Mouse (Mus musculus) kidney, adult 2 months (tissue): Measurements from ENCODE around the gene Plxna4. TPM values are rescaled to one million over a fixed set of nuclear protein-coding genes. Genes with fewer than 3 reads are reported as not detected.

Experiments
- DNase-seq: peaks from one replicate; pipeline ENCODE4 v3.0.0; 2021
- H3K27ac ChIP-seq: fragments of 200-500 bp; 2 replicates; pipeline ENCODE4 v1.5.1; 2012; ENCODE audit warnings: low read depth, low read length, control low read depth, inconsistent platforms; ENCODE audit not compliant: insufficient read depth
- H3K27me3 ChIP-seq: fragments of 200-500 bp; replicated peaks from 2 replicates; pipeline ENCODE4 v1.6.1; 2012; ENCODE audit warnings: mild to moderate bottlenecking, moderate library complexity, low read length, inconsistent platforms; ENCODE audit not compliant: control insufficient read depth, insufficient read depth
- H3K36me3 ChIP-seq: fragments of 200-500 bp; 2 replicates; pipeline ENCODE4 v1.6.1; 2012; ENCODE audit warnings: mild to moderate bottlenecking, moderate library complexity, low read length, inconsistent platforms; ENCODE audit not compliant: control insufficient read depth, insufficient read depth
- H3K4me1 ChIP-seq: fragments of 200-500 bp; 2 replicates; pipeline ENCODE4 v1.6.1; 2011; ENCODE audit warnings: low read length; ENCODE audit not compliant: control insufficient read depth, insufficient read depth
- H3K4me3 ChIP-seq: fragments of 200-500 bp; 2 replicates; pipeline ENCODE4 v1.5.1; 2011; ENCODE audit warnings: mild to moderate bottlenecking, low read depth, low read length, control low read depth; ENCODE audit not compliant: insufficient read depth
- CTCF ChIP-seq: fragments of 200-500 bp; conservative IDR thresholded peaks from 2 replicates; pipeline ENCODE4 v1.5.1; 2011; ENCODE audit warnings: low read depth, mild to moderate bottlenecking, control low read depth, low read length, moderate library complexity, mixed read lengths; ENCODE audit not compliant: insufficient read depth, insufficient read length
- POLR2A ChIP-seq: fragments of 200-500 bp; IDR thresholded peaks from one replicate; pipeline ENCODE4 v1.6.1; 2011; ENCODE audit warnings: low read depth, low read length, control low read depth
- WGBS: fragments of 180-500 bp; shearing (Covaris S2); methylation state at CpG from one replicate; pipeline ENCODE4 v1.1.7; 2018; 5-methylcytosine and 5-hydroxymethylcytosine counted together
- polyA plus RNA-seq: library from polyadenylated mRNA; depleted of rRNA; stranded (reverse); fragments of >200 nt; gene quantifications from 2 replicates; pipeline ENCODE4 v1.2.3, GENCODE M21; 2012; rRNA removed

Gene Plxna4
- 1.7 and 1.8 TPM in 2 replicates for polyA plus RNA-seq

DNA sequence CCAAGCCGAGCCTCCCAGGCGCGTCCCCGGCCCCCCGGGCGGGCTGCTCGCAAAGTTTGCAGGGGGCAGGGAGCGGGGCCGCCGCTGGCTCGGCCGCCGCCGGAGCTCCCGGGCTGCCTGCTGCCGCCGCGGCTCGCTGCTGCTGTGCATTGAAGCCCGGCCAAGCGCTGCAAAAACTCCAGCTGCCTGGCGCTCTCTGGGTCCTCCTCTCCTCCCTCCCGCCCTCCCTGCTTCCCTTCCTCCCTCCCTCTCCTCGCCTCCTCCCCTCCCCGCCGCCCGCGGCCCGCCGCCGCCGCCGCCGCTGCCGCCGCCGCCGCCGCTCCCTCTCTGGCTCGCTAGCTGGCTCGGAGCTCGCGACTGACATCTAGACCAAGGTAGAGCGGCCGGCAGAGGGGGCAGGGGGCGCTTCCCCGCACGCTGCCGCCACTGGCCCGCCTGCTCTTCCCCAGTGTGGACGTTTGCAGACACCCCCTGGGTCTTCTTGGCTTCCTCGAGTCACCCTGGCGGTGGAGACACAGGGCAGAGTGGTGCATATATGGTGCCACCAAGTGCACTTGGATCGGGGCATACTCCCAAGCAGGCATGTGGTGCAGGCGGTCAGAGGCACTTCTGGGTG lies at the start of gene Plxna4:
Plxna4 (minus strand) TSS at position 137 of the 616 bp plus-strand sequence.
- DNase-seq, result peak; percentile 80
- Histone ChIP-seq H3K36me3 (no peaks in the 10 kb centered on the region), H3K27ac (no peak within 1 kb of the TSS), H3K4me1 (peaks cover 4% of the 10 kb centered on the region; the same call in 1 of the 2 replicates), H3K27me3 (no peaks in the 10 kb centered on the region; the same call in 1 of the 2 replicates), H3K4me3 (peak within 1 kb of the TSS; percentile 60)
- 2% methylated on average over 42 of the region's 55 CpGs for WGBS
- no peak for TF ChIP-seq CTCF
- TF ChIP-seq POLR2A, result peak; percentile 24

DNA sequence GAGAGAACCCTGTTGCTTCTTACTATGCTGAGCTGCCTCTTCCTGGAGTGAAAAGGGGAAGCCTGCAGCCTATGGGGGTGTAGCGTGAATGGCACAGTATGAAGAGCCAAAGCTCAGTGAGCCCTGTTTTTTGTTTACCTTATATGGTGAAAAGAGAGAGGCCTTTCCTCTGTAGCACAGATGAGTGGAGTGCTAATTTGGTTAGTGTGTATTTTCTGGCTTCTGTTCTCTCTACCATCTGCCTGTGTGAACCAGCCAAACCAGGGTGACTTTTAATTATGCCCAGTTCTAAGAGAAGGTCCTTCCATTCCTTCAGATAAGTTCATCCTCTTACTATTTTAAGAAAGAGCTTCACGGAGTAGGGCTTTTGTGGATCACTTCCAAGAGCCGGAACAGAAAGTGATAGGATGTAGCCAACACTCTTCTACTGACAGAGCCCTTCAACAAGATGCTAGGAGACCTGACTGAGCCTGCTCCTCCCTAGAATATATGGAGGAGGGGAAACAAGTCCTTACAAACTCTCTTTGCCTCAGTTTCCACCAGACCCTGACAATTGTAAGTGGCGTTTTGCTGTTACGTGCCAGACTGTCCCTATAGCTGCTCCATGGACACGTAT lies 49.7 kb upstream of the Plxna4 start:
- no peak overlapping the region for H3K27ac ChIP-seq
- no peaks in the 10 kb centered on the region for H3K4me1 ChIP-seq
- no peak for DNase-seq
- H3K36me3 ChIP-seq, result no peaks in the 10 kb centered on the region
- no peak overlapping the region for H3K4me3 ChIP-seq
- no peak for TF ChIP-seq POLR2A
- TF ChIP-seq CTCF, result no peak
- WGBS, result 82% methylated on average over 6 of the region's 6 CpGs
- H3K27me3 ChIP-seq, result no peaks in the 10 kb centered on the region

DNA sequence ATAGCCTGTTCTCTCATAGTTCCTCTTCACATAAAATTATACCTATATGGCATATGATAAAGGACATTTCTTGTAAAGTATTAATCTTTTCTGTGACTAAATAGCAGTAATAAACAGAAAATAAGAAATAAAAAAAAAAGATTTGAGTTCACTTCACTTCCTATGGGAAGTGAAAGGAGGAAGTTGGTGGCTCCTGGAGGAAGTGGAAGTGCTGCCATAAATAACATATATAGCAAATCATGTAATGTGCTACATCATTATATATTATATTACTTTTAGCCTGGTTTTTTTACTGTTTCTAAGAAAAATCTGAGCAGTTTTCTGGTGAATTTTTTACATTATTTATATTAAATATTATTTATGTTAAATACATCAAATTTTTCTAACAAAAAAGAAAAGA lies 22.7 kb upstream of the Plxna4 start:
- H3K27ac ChIP-seq, result no peak overlapping the region
- no peak for TF ChIP-seq CTCF
- DNase-seq, result no peak
- no peaks in the 10 kb centered on the region for H3K36me3 ChIP-seq
- no peaks in the 10 kb centered on the region for H3K4me1 ChIP-seq
- H3K27me3 ChIP-seq, result no peaks in the 10 kb centered on the region
- no peak overlapping the region for H3K4me3 ChIP-seq

DNA sequence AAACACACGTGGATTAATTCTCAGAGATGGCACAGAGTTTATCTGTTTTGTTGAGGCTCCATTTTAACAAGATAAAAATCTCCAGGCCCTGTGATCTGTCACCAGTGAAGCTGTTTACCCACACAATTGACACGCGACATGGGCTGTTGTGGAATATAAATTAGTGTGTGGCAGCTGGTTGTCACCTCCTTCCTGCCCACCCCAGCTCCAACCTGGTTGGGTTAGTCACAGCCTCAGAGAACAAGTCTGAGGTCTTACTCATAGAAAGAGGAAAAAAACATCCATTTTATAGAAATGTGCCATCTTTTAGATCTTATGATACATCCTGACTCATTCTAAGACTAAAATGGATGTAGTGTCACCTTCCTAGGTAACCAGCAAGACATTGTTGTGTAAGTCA lies 18.8 kb upstream of the Plxna4 start:
- no peak overlapping the region for H3K4me3 ChIP-seq
- H3K4me1 ChIP-seq, result no peaks in the 10 kb centered on the region
- H3K27me3 ChIP-seq, result no peaks in the 10 kb centered on the region
- H3K27ac ChIP-seq, result no peak overlapping the region
- DNase-seq, result no peak
- WGBS, result 57% methylated on average over 3 of the region's 3 CpGs
- TF ChIP-seq CTCF (no peak), POLR2A (no peak)
- no peaks in the 10 kb centered on the region for H3K36me3 ChIP-seq

DNA sequence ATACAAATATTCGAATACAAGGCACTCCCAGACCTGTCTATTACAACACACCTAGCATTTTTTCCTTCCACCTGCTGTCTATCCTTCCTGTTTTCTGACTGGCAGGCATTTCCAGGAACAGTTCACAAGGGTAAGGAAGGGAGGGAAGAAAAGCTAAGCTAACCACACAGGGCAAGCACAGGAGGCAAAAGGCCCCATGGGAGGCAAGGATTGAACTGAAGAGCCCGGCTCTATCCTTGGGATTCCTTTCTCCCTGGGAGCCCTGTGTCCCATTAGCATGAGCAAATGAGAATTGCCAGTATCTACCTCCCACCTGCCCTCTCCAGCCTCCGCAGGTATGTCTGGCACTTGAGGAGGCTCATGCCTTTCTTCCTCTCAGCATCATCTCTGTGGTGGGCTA lies 17.6 kb upstream of the Plxna4 start:
- WGBS, result 39% methylated on average over 3 of the region's 3 CpGs
- DNase-seq, result no peak
- Histone ChIP-seq H3K4me3 (no peak overlapping the region), H3K27ac (no peak overlapping the region), H3K27me3 (no peaks in the 10 kb centered on the region), H3K4me1 (no peaks in the 10 kb centered on the region), H3K36me3 (no peaks in the 10 kb centered on the region)
- TF ChIP-seq POLR2A (no peak), CTCF (no peak)

DNA sequence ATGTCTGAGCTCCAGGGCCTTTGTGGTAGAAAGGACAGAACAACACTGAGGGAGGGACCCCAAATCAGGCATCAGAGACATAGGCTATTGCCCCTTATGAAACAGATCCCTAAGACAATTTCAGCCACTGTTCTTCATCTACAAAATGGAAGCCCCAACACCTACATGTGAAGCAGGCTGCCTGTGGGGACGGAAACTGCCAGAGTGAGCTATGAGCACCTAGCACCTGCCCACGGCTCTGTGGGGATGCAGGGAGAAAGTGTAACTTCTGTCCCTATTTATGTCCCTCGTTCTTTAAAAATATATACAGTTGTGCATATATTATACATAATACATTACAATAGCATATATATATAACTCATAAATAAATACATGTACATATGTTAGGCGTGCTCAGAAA lies 16.9 kb upstream of the Plxna4 start:
- no peaks in the 10 kb centered on the region for H3K27me3 ChIP-seq
- H3K4me3 ChIP-seq, result no peak overlapping the region
- no peak for DNase-seq
- H3K27ac ChIP-seq, result no peak overlapping the region
- 87% methylated on average over 4 of the region's 4 CpGs for WGBS
- TF ChIP-seq POLR2A (no peak), CTCF (no peak)
- no peaks in the 10 kb centered on the region for H3K36me3 ChIP-seq
- no peaks in the 10 kb centered on the region for H3K4me1 ChIP-seq

DNA sequence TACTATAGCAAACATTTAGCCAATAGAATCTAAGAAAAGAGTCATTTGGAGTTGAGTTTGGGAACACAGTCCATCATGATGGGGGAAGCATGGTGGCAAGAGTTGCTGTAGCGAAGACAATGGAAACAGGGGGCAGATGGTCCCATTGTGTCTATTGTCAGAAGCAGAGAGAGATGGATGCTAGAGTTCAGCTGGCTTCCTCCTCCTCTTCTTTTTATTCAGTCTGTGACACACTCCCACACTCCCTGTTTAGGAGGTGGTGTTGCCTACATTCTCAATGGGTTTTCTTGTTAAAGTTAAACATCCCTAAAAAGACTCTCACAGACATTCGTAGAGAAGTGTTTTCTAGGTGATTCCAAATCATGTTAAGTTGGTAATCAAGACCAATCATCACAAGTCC lies 14.1 kb upstream of the Plxna4 start:
- no peak overlapping the region for H3K4me3 ChIP-seq
- H3K27me3 ChIP-seq, result no peaks in the 10 kb centered on the region
- H3K4me1 ChIP-seq, result no peaks in the 10 kb centered on the region
- WGBS, result 84% methylated on average over 2 of the region's 2 CpGs
- no peak overlapping the region for H3K27ac ChIP-seq
- DNase-seq, result no peak
- no peaks in the 10 kb centered on the region for H3K36me3 ChIP-seq
- TF ChIP-seq POLR2A (no peak), CTCF (no peak)
